Comparison of ENCODE assay signal across 17 mouse cellular contexts in genomic region chr11:43867721-43868281, GRCm38 (mm10). TPM values are rescaled to one million over a fixed set of nuclear protein-coding genes. Genes with fewer than 3 reads are reported as not detected.
"Had no signal": no experiment of that assay in that cellular context is flagged by ENCODE, and none has a peak within 500 bp of the region (broad histone marks: within the 10 kb centered on the region; RNA-seq: fewer than 3 reads in every experiment).

No protein-coding gene starts in this region.

- H3K27ac ChIP-seq: limb, embryonic 15.5 days; liver, embryonic 12.5 days; midbrain, embryonic 15.5 days; neural tube, embryonic 12.5 days; stomach, embryonic 15.5 days had no signal

- H3K36me3 ChIP-seq: limb, embryonic 15.5 days; liver, embryonic 12.5 days; midbrain, embryonic 15.5 days; neural tube, embryonic 12.5 days; stomach, embryonic 15.5 days had no signal

- H3K4me2 ChIP-seq: limb, embryonic 15.5 days; liver, embryonic 12.5 days; lung, embryonic 14.5 days; midbrain, embryonic 11.5 days; midbrain, embryonic 15.5 days; neural tube, embryonic 12.5 days; stomach, embryonic 15.5 days had no signal

- H3K9ac ChIP-seq: limb, embryonic 15.5 days; liver, embryonic 12.5 days; lung, embryonic 14.5 days; midbrain, embryonic 15.5 days; neural tube, embryonic 12.5 days; stomach, embryonic 15.5 days had no signal

- ATAC-seq: liver, embryonic 12.5 days; midbrain, embryonic 15.5 days had no signal

- H3K4me3 ChIP-seq: limb, embryonic 15.5 days; liver, embryonic 12.5 days; megakaryocyte, embryonic 14.5 days; midbrain, embryonic 15.5 days; neural tube, embryonic 12.5 days; stomach, embryonic 15.5 days had no signal

- H3K27me3 ChIP-seq: limb, embryonic 15.5 days; liver, embryonic 12.5 days; megakaryocyte, embryonic 14.5 days; midbrain, embryonic 15.5 days; neural tube, embryonic 12.5 days; stomach, embryonic 15.5 days had no signal

- H3K9me3 ChIP-seq: limb, embryonic 15.5 days; liver, embryonic 12.5 days; megakaryocyte, embryonic 14.5 days; midbrain, embryonic 15.5 days; neural tube, embryonic 12.5 days; stomach, embryonic 15.5 days had no signal

- DNase-seq: kidney, postnatal 36 days; lung, embryonic 14.5 days; lung, postnatal 10 days; lung, postnatal 4 days; retina, postnatal 1 day; right cerebral cortex, postnatal 4 days; spleen, adult 18-20 months; thymus, postnatal 36 days had no signal

- H3K4me1 ChIP-seq: limb, embryonic 15.5 days; liver, embryonic 12.5 days; megakaryocyte, embryonic 14.5 days; midbrain, embryonic 15.5 days; neural tube, embryonic 12.5 days; stomach, embryonic 15.5 days had no signal

RNA-seq across cellular contexts. Expression of gene Adra1b, which starts 33.2 kb away (rescaled TPM):
- total RNA-seq: monocyte, adult 5-6 weeks; neutrophil, adult 5-6 weeks had no signal
